Mouse (Mus musculus): ENCODE measurements at regions not wholly inside any gene's neighbourhood (a gene's known extent, or its start where the extent isn't known, plus 50 kb on each side); places are given as distances from the start of the nearest gene placed in this dataset.

DNA sequence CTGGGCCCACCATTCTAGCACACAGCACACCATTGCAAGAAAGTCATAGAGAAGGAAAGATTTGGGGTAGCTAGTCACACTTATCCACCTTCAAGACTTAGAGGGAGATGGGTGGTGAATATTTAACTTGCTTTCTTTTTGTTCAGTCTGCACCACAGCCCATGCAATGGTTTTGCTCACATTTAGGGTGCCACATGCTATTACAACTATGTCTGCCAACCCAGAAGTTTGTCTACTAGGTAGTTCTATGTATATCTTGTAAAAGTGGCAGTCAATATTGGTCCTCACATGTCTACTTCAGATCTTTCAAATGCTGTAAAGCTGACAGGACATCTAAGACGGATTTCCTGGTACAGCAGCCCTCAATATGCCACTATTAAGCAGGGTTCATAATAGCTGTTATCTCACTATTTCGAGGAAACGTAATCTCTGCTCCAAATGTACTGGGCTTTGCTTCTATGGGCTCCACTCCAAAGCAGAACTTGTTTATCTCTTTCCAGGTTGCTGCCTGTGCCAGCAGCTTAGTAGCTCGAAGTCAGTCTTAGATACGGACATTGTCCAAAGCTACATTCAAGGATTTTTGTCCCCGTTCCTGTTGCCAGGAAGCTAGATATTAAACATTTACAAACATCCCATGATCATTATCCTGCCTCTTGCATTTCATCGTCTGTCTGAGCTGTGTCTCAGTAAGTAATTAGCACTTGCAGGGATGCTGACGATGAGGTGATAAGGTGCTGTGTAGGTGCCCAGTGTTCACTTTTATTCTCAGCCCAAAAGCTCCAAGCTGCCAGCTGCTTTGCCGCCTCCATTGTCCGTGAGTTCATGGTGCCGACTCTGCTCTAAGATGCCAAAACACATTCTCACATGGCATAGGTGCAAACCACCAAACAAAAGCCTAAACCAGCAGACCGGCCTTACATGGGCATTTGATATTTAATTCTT is 327.8 kb upstream of the Robo2 start:
- DNase-seq, result no peak

DNA sequence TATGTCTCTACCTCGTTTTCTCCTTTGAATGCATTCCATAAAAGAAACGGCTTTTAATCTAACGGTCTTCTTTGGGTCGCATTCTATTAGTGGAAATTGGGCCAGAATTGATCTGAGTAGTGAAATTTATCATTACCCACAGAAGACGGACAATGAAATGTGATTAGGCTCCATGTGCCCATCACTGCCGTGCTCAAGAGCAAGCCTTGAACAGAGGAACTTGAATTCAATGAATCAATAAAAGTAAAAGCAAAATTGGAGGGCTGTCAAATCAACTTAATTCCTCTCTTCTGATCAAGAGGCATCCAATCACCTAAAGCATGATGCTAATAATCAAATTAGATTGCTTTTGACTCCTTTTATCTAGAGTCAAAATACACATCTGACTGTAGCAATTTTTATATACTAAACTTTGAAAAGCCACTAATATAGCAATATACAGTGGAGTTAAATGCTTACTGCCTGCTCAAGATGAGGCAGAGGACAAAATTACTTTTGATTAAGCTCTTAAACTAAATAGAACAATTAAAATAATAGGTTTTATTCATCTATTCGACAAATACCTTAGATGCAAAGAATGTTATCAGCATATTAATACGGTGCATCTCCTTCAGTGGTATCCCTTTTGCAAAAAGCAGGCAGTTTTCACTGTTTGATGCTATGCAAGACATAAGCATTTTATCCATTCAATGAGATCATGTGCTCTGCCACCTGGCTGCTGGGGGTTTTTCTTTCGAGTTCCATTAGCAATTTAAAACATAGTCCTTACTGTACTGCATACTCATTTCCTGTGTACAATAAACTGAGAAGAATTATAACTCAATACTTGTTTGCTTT is 321.5 kb upstream of the Robo2 start:
- no peak for DNase-seq

DNA sequence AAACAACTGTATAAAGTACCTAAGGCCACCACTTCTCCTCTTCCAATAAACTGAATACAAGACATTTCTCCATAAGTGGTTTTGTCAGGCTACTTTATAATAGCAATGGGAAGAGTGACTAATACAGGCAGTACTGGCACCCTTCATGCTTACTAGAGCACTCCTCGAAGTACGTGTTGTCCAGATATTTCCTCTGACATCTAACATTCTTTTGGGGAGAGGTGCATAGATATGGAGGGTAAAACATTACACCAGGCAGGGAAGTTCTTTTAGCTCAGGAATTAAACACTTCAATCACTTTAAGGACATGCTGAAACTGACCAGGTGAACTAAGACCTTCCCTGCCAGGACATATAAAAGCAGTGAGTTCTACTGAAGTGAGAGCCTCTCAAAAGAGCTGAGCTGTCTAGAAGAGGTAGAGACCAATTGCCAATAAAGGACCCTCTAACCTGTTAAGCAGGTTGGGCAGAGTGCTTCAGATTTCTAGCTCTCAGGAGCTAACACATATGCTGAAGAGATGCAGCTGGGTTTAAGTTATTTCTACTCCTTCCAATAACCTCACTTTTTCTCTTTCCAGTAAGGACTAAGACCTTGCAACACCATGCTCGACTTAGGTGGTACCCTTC is 318.7 kb upstream of the Robo2 start:
- DNase-seq, result no peak

DNA sequence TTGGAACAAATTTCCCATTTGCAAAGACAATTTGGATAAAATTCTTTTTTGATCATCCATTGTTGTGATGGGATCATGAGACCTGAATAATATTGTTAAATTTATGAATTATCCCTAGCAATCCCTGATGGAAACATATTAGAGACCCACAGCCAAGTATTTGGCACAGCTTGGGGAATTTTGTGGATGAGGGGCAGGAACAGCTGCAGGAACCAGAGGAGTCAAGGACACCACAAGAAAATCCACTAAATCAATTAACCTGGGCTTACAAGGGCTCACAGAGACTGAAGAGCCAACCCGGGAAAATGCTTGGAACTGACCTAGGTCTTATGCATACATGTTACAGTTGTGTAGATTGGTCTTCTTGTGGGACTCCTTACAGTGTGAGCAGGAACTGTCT is 311.6 kb upstream of the Robo2 start:
- DNase-seq, result no peak

DNA sequence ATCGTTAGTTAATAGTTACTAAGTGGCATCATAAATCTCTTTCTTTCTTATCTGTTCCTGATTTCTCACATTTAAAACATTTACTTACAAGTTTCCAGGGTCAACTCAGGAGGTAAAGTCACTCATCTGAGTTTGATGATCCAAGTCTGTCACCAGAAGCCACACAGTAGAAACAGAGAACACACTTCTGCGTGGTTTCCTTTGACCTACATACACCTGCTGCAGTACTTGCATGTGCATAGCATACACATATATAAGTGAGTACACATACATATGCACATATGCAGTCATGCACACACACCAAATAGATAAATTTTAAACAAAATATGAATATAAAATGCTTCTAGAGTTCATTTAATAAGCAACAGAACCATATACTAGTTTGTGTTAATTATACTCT is 306.5 kb upstream of the Robo2 start:
- no peak for DNase-seq

DNA sequence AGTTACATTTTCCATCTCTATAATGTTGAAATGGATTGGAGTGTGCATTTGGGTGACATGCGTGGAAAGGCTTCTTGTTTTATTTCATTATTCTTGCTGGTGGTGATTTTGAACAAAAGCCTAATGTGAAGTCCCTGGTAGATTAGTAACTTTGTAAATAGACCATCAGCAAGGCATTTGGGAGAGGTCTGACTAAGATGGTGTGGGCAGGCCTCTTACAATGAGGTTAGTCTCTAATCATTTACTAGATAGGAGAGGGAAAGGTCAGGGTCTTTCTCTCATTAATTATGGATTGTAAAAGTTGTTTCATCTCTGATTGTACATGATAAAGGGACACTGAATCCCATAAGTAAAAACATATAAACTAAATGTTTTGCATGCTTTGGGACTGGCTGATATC is 306.0 kb upstream of the Robo2 start:
- DNase-seq, result no peak

DNA sequence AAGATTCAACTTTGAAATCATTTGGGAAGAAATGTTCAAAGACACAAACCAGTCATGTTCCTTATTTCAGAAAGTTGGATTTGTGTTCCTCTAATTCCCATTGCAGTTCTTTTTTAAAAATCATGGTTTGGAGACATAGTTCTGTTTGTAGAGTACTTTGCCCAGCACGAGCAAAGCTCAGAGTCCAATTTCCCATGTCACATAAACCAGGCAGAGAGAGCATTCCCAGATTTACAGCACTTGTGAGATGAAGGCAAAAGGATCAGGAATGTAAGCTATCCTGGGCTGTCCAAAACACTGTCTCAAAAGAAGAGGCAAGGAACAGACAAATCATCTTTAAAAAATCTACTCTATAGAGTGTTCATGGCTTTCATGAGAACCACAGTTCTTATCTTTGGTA is 303.3 kb upstream of the Robo2 start:
- no peak for DNase-seq

DNA sequence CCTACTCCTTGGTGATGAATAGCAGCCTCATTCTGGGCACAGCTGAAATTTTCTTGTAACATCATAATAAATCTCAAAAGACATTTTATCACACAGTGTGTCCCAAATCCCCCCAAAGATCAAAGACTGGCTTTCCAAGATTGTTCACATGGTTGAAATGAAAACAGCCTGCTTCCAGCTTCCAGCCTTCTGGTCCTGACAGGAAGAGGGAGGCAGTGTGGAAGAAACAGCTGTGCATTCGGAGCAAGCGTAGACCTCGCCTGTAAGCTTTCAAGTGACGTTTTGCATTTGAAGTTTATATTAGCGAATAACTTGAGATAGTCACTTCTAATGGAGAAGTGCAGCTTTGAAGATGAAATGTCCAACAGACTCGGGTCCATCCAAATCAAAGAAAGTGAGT is 300.9 kb upstream of the Robo2 start:
- no peak for DNase-seq

DNA sequence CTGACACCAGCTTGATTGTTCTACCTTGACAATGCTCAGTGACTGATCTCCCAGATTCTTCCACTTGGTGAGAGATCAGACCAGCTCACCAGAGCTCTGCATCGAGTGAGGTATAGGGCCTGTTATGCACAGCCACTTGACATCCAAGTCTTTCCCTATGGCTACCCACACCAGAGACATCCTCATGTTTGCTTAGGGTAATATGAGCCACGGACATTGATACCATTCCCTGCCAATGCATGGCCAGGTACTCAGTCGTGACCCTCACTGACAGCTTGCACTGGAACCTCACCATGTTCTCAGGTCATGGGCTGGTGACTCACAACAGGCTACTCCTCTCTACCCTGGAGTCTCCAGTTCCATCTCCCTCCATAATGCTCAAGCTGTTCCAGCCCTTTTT is 290.4 kb upstream of the Robo2 start:
- no peak for DNase-seq

DNA sequence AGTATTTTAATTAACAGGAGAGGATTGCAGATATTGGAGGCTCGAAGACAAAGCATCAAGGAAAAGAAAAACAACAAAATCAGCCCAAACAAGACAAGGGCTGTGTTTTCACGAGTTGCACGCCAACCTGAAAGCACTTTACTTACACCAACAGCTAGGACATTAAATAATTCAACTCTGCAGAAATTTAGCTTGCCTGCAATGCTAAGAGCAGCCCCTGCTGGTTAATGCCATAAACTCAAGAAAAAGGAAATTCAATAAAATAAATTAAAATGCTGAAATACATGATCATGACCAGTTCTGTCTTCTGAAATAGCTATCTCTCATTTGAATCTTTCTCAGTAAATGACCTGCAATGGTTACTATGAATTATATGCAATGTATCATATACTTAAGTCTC is 271.7 kb upstream of the Robo2 start:
- no peak for DNase-seq

DNA sequence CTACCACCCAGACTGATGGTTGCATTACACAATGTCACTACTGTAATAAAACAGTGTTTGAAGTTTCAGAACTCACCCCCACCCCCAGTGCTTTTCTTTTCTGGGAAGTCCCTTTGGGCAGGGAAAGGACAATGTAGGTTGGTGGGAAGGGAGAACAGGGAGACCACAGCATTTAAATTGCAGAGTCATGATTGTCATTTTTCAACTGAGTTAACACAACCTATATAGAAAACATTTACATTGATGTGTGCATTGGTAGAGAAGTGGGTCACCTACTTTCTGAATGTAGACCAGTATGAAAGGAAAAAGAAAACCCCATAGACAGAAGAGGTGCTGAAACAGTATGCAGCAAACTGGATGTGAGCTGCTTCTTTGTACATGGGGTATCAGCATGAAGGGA is 264.0 kb upstream of the Robo2 start:
- DNase-seq, result no peak

DNA sequence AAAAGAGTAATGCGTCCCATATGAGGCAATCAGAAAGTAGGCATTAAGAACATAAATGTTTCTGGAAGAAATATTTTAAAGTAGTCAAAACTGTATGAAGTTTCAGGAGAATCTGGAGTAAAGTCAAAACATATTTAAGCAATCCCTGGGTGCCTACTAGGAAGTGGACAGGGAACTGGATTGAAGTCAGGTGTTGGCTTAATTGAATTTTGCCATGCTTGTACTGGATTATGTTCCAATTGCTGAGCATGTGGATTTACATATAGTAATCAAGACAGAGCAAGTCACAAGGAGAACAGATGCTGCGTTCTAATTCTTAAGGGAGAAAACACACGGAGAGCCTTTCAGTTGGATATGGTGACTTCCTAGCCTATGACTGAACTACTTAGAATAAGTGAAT is 259.8 kb upstream of the Robo2 start:
- DNase-seq, result no peak

DNA sequence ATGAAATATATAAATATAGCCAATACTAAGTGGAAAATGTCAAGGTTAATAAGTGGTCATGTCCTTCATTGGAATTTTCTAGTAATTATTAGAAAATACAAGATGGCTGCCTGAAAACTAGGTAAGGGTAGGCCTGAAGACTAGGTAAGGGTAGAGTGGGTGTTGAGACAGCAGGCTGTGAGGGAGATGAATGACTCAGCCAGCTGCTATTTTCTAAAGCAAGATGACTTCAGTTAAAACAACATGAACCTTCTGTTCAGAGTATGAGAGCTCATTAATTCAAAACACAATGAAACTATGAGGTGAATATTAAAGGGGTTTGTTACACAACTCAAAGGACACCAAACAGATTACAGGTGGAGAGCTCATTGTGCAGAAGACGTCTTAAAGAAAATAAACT is 252.7 kb upstream of the Robo2 start:
- no peak for DNase-seq

DNA sequence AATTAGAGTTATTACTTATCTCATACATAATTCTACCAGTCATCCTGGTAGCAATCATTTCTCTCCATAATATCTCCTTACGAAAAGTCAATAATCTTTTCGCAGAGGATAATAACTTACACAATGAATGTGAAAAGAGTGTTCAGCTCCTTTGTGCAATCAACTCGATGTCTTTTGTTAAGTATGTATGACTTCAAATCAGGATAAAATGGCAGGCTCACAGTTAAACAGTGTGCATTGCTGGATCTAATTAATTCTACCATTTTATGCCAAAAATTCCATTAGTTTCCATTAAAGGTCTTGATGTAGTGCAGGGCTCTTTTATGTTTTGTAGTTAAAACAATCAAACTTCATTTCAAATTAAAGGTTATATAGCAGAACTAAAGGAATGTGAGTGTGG is 239.6 kb upstream of the Robo2 start:
- DNase-seq, result no peak

DNA sequence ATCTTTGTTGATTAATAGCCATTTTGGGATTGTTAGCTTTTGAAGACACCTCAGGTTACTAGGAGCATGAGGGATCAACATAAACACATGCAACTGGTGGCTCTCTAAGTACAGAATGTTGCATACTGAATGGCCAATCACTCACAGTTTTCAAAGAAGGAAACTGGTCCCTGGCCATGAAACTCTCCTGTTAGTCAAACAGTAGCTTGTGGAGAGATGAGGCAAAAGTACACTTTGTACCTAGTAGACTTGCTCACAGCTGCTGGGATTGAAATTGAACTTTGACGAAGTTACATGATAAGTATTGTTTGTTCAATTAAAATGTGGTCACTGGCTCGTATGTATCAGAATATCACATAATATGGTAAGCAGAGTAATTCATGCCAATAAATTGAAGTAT is 237.6 kb upstream of the Robo2 start:
- no peak for DNase-seq

DNA sequence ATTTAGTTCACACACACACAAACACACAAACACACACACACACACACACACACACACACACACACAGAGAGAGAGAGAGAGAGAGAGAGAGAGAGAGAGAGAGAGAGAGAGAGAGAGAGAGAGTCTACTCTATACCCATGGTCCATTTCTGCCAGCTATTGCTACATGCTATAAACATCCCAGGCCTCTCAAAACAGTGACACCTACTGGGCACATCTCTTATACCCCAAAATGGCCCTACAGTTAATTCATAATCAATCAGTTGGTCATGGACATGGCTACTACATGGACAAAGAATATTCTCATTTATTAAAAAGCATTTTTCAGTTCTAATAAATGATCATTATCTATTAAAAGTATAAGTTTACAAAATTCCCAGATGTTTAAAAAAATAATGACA is 236.8 kb upstream of the Robo2 start:
- DNase-seq, result no peak

DNA sequence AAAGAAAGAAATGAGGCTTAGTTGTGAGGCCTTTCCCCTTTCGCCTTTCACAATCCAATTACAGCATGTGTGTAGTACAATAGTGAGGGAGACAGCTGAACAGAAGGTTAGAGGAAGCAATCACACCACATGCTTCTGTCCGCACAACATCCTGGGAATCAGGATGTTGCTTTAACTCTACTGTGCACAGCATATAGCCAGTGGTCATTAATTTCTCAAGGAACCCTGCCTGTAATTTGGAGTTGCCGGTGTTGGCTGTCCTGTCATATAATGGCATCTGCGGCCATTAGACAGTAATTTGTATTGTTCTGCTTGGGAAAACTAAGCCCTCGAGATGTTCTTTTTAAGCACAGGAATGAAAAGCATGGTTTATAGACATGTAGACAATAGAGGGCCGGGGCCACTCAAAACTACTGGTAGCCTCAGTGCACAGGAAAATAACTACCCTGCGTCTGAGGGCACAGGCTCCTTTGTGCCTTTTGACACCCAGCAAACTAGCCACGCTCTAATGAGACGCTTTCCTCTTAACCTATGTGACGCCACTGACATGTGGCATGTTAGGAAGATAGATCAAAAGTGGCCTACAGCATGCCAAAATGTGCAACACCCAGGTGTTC is 233.2 kb upstream of the Robo2 start:
- no peak for DNase-seq

DNA sequence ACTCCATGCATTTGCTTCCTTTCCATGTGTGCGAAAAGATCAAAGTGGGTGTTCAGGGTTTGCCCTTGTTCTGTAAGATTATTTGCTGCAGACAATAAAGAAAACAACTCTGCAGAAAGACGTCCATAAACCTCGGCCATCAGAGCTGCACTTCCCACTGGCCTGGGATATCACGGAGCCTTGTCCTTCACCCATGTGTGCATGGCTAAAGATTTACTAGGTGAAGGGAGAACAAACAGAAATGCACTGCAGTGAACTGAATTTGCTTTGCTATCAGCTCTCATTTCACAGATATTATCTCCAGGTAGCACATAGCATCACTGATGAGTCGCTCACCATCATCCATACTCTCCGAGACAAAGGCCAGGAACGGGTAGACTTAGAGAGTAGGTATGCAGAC is 228.2 kb upstream of the Robo2 start:
- DNase-seq, result no peak

DNA sequence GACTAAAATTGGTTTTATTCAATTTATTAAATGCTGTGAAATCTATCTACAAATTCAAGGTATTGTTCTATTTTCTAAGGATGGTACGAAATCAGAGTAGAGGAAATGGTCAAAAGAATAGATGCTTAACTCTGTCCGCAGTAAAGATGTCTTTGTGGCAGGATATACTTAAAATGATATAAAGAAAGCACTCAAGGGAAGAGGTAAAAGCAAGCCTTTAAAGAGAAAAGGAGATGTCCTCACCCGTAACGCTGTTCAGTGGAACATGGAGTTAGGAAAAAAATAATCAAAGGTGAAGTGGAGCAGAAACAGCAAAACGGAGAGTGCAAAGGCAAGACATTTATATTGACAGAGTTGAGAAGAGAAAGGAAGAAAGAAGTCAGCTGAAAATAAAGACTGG is 226.0 kb upstream of the Robo2 start:
- no peak for DNase-seq

DNA sequence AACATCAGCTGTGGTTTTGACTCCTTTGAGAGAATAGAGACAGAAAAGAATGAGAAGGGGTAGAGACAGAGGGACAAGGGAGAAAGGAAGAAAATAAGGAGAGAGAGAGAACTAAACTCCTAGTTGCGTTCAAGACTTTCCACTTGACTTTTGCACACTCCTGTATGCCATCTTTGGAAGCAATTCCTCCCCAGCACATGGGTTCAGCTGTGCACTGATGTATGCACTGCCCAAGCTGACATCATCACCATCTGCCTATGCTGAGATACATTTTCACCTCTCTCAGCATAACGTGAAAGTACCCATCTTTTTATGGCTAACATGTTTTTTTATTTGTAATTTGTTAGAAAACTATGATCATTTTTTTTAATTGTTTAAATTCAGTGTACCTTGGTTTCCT is 214.2 kb upstream of the Robo2 start:
- DNase-seq, result no peak

DNA sequence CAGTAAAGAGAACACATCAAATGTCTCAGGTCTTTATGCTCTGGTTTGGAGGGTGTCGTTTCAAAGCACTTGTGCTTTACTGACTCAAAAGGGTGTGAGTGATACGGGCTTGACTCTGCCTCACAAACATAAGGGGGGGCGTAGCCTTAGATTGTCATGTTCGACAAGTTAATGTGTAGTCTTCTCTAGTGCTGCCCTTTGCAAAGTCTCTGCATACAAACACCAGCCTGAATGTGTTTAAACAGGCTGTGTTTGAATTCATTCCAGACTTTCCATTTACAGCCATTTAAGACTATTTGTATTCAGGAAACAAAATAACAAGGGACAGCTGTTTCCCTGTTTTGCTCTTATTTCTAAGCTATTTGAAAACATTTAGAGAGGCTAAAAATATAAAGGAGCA is 200.4 kb upstream of the Robo2 start:
- no peak for DNase-seq

DNA sequence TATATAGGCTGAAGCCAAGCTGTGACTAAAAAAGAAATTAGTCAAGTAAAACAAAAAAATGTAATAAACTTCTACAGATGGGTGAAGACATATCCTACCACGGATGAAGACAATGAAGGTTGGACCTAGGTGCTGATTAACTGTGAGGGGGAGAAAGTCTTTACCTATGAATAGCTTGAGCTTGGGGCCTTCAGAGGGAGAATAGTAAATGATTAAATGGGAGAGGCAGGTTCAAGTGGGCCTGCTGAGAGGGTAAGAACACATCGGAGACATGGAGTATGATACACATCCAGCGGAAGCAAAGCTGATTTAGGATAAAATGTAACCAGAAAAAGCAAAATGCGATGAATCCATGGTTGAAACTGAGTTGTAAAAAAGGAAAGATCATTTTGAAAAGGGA is 197.9 kb upstream of the Robo2 start:
- DNase-seq, result no peak

DNA sequence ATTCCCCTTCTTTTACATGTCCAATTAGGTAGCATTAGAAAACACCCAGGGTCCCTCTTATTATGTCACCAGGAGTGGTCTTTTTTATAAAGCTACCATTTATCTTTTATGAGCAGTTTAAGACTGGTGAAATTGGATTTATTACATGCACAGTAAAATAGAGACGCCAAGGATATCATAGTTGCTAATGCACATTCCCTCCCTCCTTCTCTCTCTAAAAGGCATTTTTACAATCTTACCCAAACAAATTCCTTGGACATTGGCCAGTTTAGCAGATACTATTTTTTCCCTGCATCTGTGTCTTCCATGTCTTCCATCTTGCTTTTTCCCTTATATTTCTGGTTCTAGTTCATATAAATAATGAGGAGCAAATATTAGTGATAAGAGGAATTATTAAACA is 186.7 kb upstream of the Robo2 start:
- no peak for DNase-seq
